15 mouse cellular contexts compared by ENCODE assay signal in genomic region chr8:15230217-15230616, GRCm38 (mm10).
DNase-seq lines count a peak whose midpoint lies in the region; ATAC-seq and TF ChIP-seq lines count a peak whose summit lies in the region.
"Had no signal": no experiment of that assay in that cellular context is flagged by ENCODE, and none has a peak within 500 bp of the region (broad histone marks: within the 10 kb centered on the region; RNA-seq: fewer than 3 reads in every experiment).

No protein-coding gene starts in this region.

- 43% methylated on average over 2 of the region's 2 CpGs for WGBS in lung, embryonic 14.5 days

- H3K9ac ChIP-seq in lung, embryonic 14.5 days: no peak overlapping the region
- H3K9ac ChIP-seq: limb, embryonic 12.5 days; liver, embryonic 15.5 days had no signal

- no peak for TF ChIP-seq CTCF in lung, embryonic 14.5 days (IDR thresholded peaks at IDR 0.05; ENCODE audit: low read depth)

- H3K4me3 ChIP-seq in lung, embryonic 14.5 days (ENCODE audit: low read depth, low read length): no peak overlapping the region
- H3K4me3 ChIP-seq: limb, embryonic 12.5 days; liver, embryonic 15.5 days had no signal

- H3K27ac ChIP-seq in lung, embryonic 14.5 days (ENCODE audit: low read depth): no peak overlapping the region
- H3K27ac ChIP-seq: limb, embryonic 12.5 days; liver, embryonic 15.5 days had no signal

- H3K27me3 ChIP-seq in lung, embryonic 14.5 days (ENCODE audit: insufficient read depth, low read length): no peaks in the 10 kb centered on the region
- H3K27me3 ChIP-seq: CH12.LX; limb, embryonic 12.5 days; liver, embryonic 15.5 days had no signal

- H3K4me2 ChIP-seq in lung, embryonic 14.5 days: no peak overlapping the region
- H3K4me2 ChIP-seq: limb, embryonic 12.5 days; liver, embryonic 15.5 days had no signal

- intact Hi-C loops in heart, postnatal 10 days (cut with DNase I): no loop called here

- DNase-seq in frontal cortex, postnatal 25 days (ENCODE audit: low spot score in 2 of 2): no peak
- peak; percentile 46 for DNase-seq in lung, embryonic 14.5 days
- DNase-seq in lung, postnatal 4 days: no peak
- peak; percentile 53 to 58 for DNase-seq in heart, postnatal 10 days
- DNase-seq in lung, postnatal 25 days (ENCODE audit: low spot score): peak; percentile 34
- DNase-seq in kidney, adult 9 months: no peak
- DNase-seq: cerebellum, adult 8-10 months; gastrocnemius, postnatal 36 days had no signal

- ATAC-seq in frontal cortex, adult (ENCODE audit: low TSS enrichment): peak; percentile 83
- peak; percentile 68; the same call in 1 of the 2 replicates for ATAC-seq in lung, embryonic 14.5 days (ENCODE audit: insufficient read depth)
- no peak for ATAC-seq in monocyte, adult 5-6 weeks (replicated peaks; ENCODE audit: insufficient number of reproducible peaks, low FRiP score, low TSS enrichment, poor library complexity, severe bottlenecking)
- ATAC-seq: activated CD4-positive, CD25-positive, alpha-beta regulatory T cell, adult 4 months; forebrain, embryonic 16.5 days had no signal

- H3K36me3 ChIP-seq in lung, embryonic 14.5 days (ENCODE audit: insufficient read depth): no peaks in the 10 kb centered on the region
- H3K36me3 ChIP-seq: limb, embryonic 12.5 days; liver, embryonic 15.5 days had no signal

- H3K4me1 ChIP-seq in lung, embryonic 14.5 days (ENCODE audit: insufficient read depth): no peaks in the 10 kb centered on the region
- H3K4me1 ChIP-seq: limb, embryonic 12.5 days; liver, embryonic 15.5 days had no signal

- no peaks in the 10 kb centered on the region for H3K9me3 ChIP-seq in lung, embryonic 14.5 days (ENCODE audit: low read depth, low read length)
- H3K9me3 ChIP-seq: limb, embryonic 12.5 days; liver, embryonic 15.5 days had no signal

Comparison
In these comparisons a context has a peak if more than half of its experiments do, and no peak if none do; other contexts are left out.
1. DNase-seq: peak in lung, embryonic 14.5 days (single experiment), heart, postnatal 10 days (2 of 2) and lung, postnatal 25 days (single experiment); none in frontal cortex, postnatal 25 days (0 of 2), lung, postnatal 4 days (0 of 2) and kidney, adult 9 months (single experiment).